Mouse (Mus musculus) hindbrain, postnatal 0 days (tissue): ENCODE measurements around the gene Idh3g. TPM values are rescaled to one million over a fixed set of nuclear protein-coding genes. Genes with fewer than 3 reads are reported as not detected.

Experiments
- ATAC-seq: fragments of 200-750 bp; cut with Nextera tagmentation; 2 replicates; pipeline ENCODE4 v1.8.0; 2017; ENCODE audit warnings: mild to moderate bottlenecking, moderate TSS enrichment, moderate library complexity
- DNase-seq: peaks from one replicate; pipeline ENCODE4 v3.0.0-alpha.2; 2015; ENCODE audit warnings: low spot score
- H3K27ac ChIP-seq: fragments of 300-500 bp; sonication (generic); 2 replicates; pipeline ENCODE4 v1.5.1; 2014; ENCODE audit warnings: mild to moderate bottlenecking
- H3K27me3 ChIP-seq: fragments of 300-500 bp; sonication (generic); 2 replicates; pipeline ENCODE4 v1.6.1; 2014; ENCODE audit warnings: low read length, mixed read lengths; ENCODE audit not compliant: insufficient read depth
- H3K36me3 ChIP-seq: fragments of 300-500 bp; sonication (generic); 2 replicates; pipeline ENCODE4 v1.6.1; 2014; ENCODE audit warnings: low read length, mixed read lengths; ENCODE audit not compliant: insufficient read depth
- H3K4me1 ChIP-seq: fragments of 300-500 bp; sonication (generic); 2 replicates; pipeline ENCODE4 v1.6.1; 2014; ENCODE audit warnings: antibody characterized with exemption, low read length, mixed read lengths; ENCODE audit not compliant: insufficient read depth
- H3K4me2 ChIP-seq: fragments of 300-500 bp; sonication (generic); 2 replicates; pipeline ENCODE4 v1.6.1; 2014; ENCODE audit warnings: low read depth, mild to moderate bottlenecking, low read length, moderate library complexity, mixed read lengths
- H3K4me3 ChIP-seq: fragments of 300-500 bp; sonication (generic); 2 replicates; pipeline ENCODE4 v1.5.1; 2014; ENCODE audit warnings: low read length
- H3K9ac ChIP-seq: fragments of 300-500 bp; sonication (generic); replicated peaks from 2 replicates; pipeline ENCODE4 v1.6.1; 2014; ENCODE audit warnings: mild to moderate bottlenecking, low read length, moderate library complexity, mixed read lengths
- H3K9me3 ChIP-seq: fragments of 300-500 bp; sonication (generic); 2 replicates; pipeline ENCODE4 v1.6.1; 2016; ENCODE audit warnings: low read length, mixed read lengths
- CTCF ChIP-seq: IDR thresholded peaks from 2 replicates; pipeline ENCODE4 v1.5.1; 2016; ENCODE audit warnings: antibody characterized with exemption, control low read depth, low read depth
- WGBS: fragments of 180-500 bp; shearing (Covaris S2); extraction: QIAGEN DNeasy Blood & Tissue Kit; methylation state at CpG from one replicate; pipeline ENCODE4 v1.1.7; 2014; 5-methylcytosine and 5-hydroxymethylcytosine counted together
- polyA plus RNA-seq: library from polyadenylated mRNA; unstranded; fragments of >200 nt; fragmentation: Nextera tagmentation; extraction: Ambion mirVana; gene quantifications from 2 replicates; pipeline ENCODE4 v1.2.1, GENCODE M21; 2015
- total RNA-seq: library from RNA; depleted of rRNA; stranded (reverse); fragments of >200 nt; gene quantifications from 2 replicates; pipeline ENCODE4 v1.2.3, GENCODE M21; 2014

Gene Idh3g
- total and polyA plus RNA-seq, 2 experiments from 2014 or later: 244 to 257 TPM

DNA sequence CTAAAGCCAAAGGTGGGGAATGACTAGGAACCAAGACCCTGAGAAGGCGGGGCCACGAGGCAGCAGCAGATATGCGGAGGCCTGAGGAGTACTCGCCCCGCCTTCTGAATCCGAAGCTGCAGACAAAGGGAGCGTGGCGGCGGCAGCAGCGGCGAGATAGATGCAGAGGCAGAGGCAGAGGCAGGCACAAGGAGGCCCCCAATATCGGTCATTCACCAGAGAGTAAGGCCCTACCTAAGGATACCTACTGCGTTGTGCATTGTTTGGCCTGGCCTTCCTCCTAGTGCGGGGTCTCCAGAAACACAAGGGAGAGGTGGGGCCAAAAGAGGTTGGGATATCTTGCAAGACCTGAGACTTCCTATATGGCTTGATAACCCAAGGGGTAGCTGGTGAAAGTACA, 28.4 kb upstream of the Idh3g start:
- WGBS: 20% methylated on average over 14 of the region's 14 CpGs
- no peaks in the 10 kb centered on the region for H3K4me1 ChIP-seq
- peak overlapping the region; percentile 40; the same call in 1 of the 2 replicates for H3K9ac ChIP-seq
- peak overlapping the region; percentile 58; the same call in 1 of the 2 replicates for H3K27ac ChIP-seq
- no peaks in the 10 kb centered on the region for H3K27me3 ChIP-seq
- H3K36me3 ChIP-seq: no peaks in the 10 kb centered on the region
- H3K9me3 ChIP-seq: no peaks in the 10 kb centered on the region
- DNase-seq: peak; percentile 42
- TF ChIP-seq CTCF: no peak
- H3K4me3 ChIP-seq: peak overlapping the region; percentile 17
- peak; percentile 68 for ATAC-seq
- H3K4me2 ChIP-seq: peak overlapping the region; percentile 48

DNA sequence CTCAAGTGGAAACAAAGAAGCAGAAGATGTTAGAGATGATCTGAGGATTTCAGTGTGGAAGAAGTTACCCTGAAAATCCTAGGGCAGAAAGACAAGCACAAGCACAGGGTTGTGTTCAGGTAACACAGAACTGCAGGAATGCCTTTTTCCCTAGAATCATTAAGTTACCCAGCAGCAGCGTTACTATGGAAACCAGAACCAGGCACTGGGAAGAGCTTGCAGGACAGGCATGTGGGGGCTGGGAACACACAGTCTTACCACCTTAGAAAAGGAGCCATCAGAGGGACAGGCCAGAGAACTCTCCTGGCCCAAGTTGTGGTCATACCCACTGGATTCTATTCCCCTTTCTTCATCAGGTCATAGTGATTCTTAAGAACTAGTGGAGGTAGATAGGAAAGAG, 19.1 kb upstream of the Idh3g start:
- DNase-seq (peak; percentile 19), ATAC-seq (no peak)
- Histone ChIP-seq H3K27me3 (no peaks in the 10 kb centered on the region), H3K9me3 (no peaks in the 10 kb centered on the region), H3K4me3 (no peak overlapping the region), H3K4me1 (no peaks in the 10 kb centered on the region), H3K27ac (no peak overlapping the region), H3K9ac (no peak overlapping the region), H3K36me3 (no peaks in the 10 kb centered on the region), H3K4me2 (no peak overlapping the region)
- no peak for TF ChIP-seq CTCF
- WGBS: 77% methylated on average over 1 of the region's 1 CpGs

DNA sequence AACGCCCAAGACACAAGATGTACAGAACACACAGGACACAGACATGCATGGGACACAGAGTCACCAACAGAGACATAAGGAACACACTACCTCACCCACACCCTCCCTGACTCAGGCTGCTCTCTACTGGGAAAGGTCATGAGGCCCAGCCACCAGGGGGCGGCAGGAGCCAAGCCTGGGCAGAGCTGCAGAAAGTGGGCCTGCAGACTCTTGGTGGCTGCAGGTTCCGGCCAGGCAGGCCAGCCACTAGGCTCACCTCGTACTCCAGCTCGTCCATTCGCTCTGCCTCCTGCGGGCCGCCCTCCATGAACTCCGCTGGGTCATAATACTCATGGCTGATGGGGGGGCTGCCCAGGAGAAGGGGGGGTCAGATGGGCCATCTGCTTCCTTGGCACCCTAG, 11.8 kb upstream of the Idh3g start:
- Histone ChIP-seq H3K27me3 (no peaks in the 10 kb centered on the region), H3K4me2 (no peak overlapping the region), H3K36me3 (no peaks in the 10 kb centered on the region), H3K4me3 (no peak overlapping the region), H3K27ac (no peak overlapping the region), H3K4me1 (no peaks in the 10 kb centered on the region), H3K9me3 (no peaks in the 10 kb centered on the region), H3K9ac (no peak overlapping the region)
- peak; percentile 80 for TF ChIP-seq CTCF
- WGBS: 45% methylated on average over 9 of the region's 9 CpGs
- ATAC-seq (peak; percentile 85), DNase-seq (peak; percentile 60)

DNA sequence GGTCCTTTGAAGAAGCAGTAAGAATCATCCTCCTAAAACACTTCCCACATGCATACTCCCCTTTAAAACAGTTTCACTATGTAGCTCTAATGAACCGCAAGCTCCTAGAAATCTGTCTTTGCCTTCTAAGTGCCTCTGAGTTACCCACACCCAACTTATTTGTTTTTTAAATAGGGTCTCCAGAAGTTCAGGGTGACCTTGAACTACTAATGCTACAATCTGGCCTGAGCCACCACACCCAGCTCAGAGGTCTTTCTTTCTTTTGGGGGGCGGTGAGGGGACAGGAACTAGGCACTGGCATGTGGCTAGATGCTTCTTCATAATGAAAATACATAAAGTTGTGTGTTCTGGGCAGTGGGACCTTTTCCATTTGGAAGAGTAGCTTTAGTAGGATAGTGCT, 10.8 kb upstream of the Idh3g start:
- WGBS: 86% methylated on average over 2 of the region's 2 CpGs
- H3K9me3 ChIP-seq: no peaks in the 10 kb centered on the region

DNA sequence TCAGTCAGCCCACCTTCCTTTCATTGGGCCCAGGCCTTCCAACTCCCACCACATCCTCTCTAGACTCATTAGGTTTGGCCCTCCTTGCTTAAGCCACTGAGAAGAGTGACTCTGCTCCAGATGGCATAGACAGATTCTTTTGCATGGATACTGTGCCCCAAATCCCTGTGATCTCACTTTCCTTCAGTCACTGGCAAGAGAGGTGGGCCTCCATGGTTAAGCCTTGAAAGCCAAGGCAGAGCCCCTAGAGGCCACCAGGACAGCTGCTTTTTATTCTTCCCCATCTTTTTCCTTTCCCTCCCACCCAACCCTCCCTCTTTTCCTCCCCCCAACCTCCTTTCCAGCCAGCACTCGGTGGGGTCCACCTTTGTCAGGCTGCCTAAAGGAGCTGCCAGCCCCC, 6.8 kb upstream of the Idh3g start:
- Histone ChIP-seq H3K36me3 (no peaks in the 10 kb centered on the region), H3K4me3 (no peak overlapping the region), H3K9ac (no peak overlapping the region), H3K4me1 (0 out of 2 replicates have a peak, but pooled peaks cover under 1% of the 10 kb centered on the region), H3K4me2 (no peak overlapping the region), H3K27me3 (no peaks in the 10 kb centered on the region), H3K9me3 (no peaks in the 10 kb centered on the region), H3K27ac (no peak overlapping the region)
- ATAC-seq: peak; percentile 55; the same call in 1 of the 2 replicates
- DNase-seq: peak; percentile 7
- TF ChIP-seq CTCF: 0 out of 2 replicates have a peak, but pooled peaks have one; percentile 6
- WGBS: 19% methylated on average over 1 of the region's 1 CpGs

More for the DNA sequence above, 10.8 kb upstream of the Idh3g start:
- no peak for DNase-seq
- no peak for TF ChIP-seq CTCF
- no peaks in the 10 kb centered on the region for H3K27me3 ChIP-seq
- no peaks in the 10 kb centered on the region for H3K36me3 ChIP-seq
- no peak overlapping the region for H3K9ac ChIP-seq
- no peak overlapping the region for H3K4me3 ChIP-seq
- no peaks in the 10 kb centered on the region for H3K4me1 ChIP-seq
- no peak for ATAC-seq
- no peak overlapping the region for H3K4me2 ChIP-seq
- no peak overlapping the region for H3K27ac ChIP-seq

DNA sequence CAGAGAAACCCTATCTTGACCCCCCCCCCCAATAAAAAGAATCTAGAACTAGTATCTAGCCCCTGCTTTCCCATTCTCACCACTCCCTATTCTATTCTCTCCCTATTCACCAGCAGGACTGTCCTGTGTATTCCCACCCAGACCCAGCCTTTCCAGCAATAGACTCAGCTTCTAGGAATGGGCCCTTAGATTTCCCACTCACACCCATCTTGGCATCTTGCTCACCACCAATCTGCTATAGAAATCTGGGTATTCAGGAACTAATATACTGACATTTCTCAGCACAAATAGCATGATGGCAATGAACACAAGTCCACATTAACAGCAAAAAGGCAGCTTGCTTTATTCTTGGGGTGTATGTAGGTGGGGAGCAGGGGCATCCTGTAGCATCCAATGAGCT, 6.3 kb upstream of the Idh3g start:
- no peaks in the 10 kb centered on the region for H3K27me3 ChIP-seq
- ATAC-seq: no peak
- no peaks in the 10 kb centered on the region for H3K9me3 ChIP-seq
- peaks cover 5% of the 10 kb centered on the region; the same call in 1 of the 2 replicates for H3K4me1 ChIP-seq
- H3K9ac ChIP-seq: no peak overlapping the region
- no peak overlapping the region for H3K4me2 ChIP-seq
- DNase-seq: no peak
- H3K4me3 ChIP-seq: no peak overlapping the region
- no peaks in the 10 kb centered on the region for H3K36me3 ChIP-seq
- no peak overlapping the region for H3K27ac ChIP-seq
- TF ChIP-seq CTCF: no peak

DNA sequence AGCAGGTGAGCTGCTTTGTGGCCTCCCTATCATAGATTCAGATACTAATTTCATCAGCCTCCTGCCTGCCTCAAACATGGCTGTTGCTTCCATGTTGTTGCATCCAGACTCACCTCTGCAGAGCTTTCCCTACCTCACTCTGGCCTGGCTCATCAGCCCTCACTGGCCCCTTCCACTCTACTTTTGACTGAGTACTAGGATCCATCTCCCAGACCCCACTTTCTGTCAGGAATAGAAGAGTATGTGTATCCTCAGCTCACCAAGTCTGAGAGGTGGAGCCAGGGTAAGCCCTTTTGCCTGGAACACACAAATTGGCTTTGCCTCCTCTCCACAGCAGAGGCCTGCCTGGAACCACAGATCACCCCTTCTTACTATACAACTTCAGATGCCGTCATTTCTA, 1.8 kb upstream of the Idh3g start:
- 88% methylated on average over 1 of the region's 1 CpGs for WGBS
- Histone ChIP-seq H3K27me3 (no peaks in the 10 kb centered on the region), H3K4me2 (peak overlapping the region; percentile 59), H3K27ac (no peak overlapping the region), H3K9ac (no peak overlapping the region; the same call in 1 of the 2 replicates), H3K9me3 (no peaks in the 10 kb centered on the region), H3K36me3 (no peaks in the 10 kb centered on the region), H3K4me3 (no peak overlapping the region), H3K4me1 (peaks cover 14% of the 10 kb centered on the region; the same call in 1 of the 2 replicates)
- no peak for DNase-seq
- ATAC-seq: no peak
- no peak for TF ChIP-seq CTCF
